Mouse (Mus musculus) central nervous system, embryonic 18 days (tissue): ENCODE results near the gene Vmn2r93. TPM values are rescaled to one million over a fixed set of nuclear protein-coding genes. Genes with fewer than 3 reads are reported as not detected.

Source experiments
- polyA plus RNA-seq: library from polyadenylated mRNA; depleted of rRNA; stranded (reverse); fragments of >200 nt; gene quantifications from 2 replicates; pipeline ENCODE4 v1.2.3, GENCODE M21; 2012; rRNA removed

Gene Vmn2r93
- polyA plus RNA-seq, result not detected in 2 replicates

GRCm38 (mm10) chr17:18297799-18298198, at the start of gene Vmn2r93:
TSS of gene Vmn2r93 (plus strand) at chr17:18298099.

DNA sequence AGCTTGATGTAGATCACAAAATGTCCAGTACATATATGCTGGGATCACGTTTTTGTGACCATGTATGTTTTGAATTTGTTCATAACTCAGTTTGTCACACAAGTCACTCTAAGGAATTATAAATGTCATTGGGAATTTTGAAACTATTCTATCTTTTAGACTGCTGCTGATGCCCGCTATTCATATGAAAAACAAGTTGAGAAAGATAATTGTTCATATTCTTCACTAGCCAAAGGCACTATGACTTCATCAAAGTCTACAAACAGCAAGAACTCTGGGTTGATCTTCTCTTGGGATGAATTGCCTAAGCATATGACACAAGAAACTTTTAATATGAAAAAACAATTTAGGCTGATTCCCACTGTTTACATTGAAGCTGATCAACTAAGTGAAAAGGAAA, 20.2 kb upstream of the Vmn2r93 start, which contains the start of gene Vmn2r94:
Gene Vmn2r94 (minus strand): TSS at position 101 of the 400 bp plus-strand sequence.

Other genes starting within 250 kb of the Vmn2r93 start
- gene Vmn2r124, start 248.7 kb upstream of the Vmn2r93 start, polyA plus RNA-seq, result not detected in 2 replicates
- gene Vmn2r91, start 213.1 kb upstream of the Vmn2r93 start, polyA plus RNA-seq, result not detected in 2 replicates
- gene Vmn2r92, start 146.2 kb upstream of the Vmn2r93 start, polyA plus RNA-seq, result not detected in 2 replicates
- gene Vmn2r94, start 20.3 kb upstream of the Vmn2r93 start, polyA plus RNA-seq, result not detected in 2 replicates
- not detected in 2 replicates for gene Vmn2r95, start 126.0 kb downstream of the Vmn2r93 start, polyA plus RNA-seq